Mouse (Mus musculus) T-cell, adult 2 months (primary cell): ENCODE results near the gene Rad9a.

Experiments
- DNase-seq: peaks from one replicate; pipeline ENCODE4 v3.0.0; 2022; ENCODE audit warnings: low spot score

The Rad9a gene

DNA sequence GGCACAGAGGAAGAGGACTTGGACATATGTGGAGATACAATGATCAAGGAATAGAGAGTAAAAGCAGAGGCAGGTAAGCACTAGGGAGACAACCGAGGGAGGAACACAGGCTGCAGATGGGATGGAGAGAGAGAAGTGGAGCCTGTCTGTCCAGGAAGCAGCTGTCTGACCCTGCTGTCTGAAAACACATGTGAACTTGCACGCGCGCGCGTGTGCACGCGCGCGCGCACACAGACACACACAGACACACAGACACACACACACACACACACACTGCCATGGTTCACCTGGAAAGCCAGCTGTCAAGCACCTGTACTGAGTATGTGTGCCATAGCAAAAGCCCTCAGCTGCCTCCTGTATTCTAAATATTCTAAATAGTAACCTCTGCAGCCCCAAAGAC lies 16.8 kb upstream of the Rad9a start:
- no peak for DNase-seq

DNA sequence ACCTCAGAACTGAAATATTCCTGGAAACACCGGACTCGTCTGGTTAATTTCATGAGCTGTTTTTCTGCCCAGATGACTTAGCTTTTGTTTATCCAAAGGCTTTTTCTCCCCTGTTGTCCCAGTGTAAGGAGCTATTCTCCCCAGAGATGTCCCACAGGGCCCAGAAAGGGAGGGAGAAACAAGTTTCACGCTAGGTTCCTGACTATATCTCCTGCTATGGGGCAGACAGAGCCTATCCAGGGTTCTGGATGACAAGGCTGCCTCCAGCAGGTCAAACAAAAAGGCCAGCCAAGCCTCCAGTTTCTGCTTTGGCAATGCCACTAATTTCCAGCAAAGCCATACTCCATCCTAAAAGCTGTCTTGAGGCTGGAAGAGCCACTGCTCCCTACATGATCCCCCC lies 16.4 kb upstream of the Rad9a start:
- no peak for DNase-seq

DNA sequence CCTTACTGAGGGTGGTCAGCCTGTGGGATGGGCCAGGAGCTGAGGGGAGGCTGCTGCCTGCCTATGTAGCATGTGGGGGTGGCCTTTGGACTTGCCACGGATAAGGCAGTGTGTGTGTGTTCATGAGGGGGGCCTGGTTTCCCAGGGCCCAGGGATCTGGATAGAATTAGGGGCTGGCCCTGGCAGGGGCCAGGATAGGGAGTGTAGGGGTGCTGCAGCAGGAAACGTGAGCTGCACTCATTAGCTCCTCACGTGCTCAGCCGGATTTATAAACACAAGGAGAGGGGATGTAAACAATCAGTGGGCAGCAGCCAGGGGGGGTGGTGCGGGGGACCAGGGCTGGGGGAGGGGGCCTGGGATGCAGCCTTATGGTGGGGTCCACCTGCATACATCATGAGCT lies 15.7 kb upstream of the Rad9a start:
- DNase-seq, result no peak

- DNase-seq, result no peak
These were observed 14.7 kb upstream of the Rad9a start for GRCm38 (mm10) chr19:4216041-4216685.

DNA sequence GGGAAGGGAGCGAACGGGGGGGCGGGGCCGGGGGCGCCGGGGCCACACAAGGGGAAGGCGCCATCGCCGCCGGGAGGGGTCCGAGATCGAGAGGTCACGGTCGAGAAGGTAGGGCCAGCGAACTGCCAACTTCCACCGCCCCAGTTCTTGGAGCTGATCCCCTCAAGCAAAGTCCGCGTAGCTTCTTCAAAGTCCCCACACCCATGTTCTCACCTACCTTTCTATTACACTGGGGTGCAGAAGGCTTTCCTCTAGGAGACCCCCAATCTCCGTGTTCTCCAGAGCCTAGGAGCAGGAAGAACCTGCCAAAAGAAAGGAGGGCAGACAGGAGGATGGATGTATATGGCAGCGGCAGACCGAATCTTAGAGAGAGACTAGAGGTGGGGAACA lies 14.0 kb upstream of the Rad9a start:
- no peak for DNase-seq

- peak; percentile 35 for DNase-seq
These were observed 13.4 kb upstream of the Rad9a start for GRCm38 (mm10) chr19:4214771-4215450.

GRCm38 (mm10) chr19:4214071-4214770 lies 12.8 kb upstream of the Rad9a start, which contains the start of the genes Clcf1 and AC109138.7:
TSS of gene Clcf1 (plus strand) at chr19:4214238.
TSS of gene AC109138.7 (plus strand) at chr19:4214357.
- peak; percentile 87 for DNase-seq

- no peak for DNase-seq
These were observed 12.1 kb upstream of the Rad9a start for GRCm38 (mm10) chr19:4213524-4213974.

- no peak for DNase-seq
These were observed 10.6 kb upstream of the Rad9a start for GRCm38 (mm10) chr19:4211891-4212588.

- no peak for DNase-seq
These were observed 7.1 kb upstream of the Rad9a start for GRCm38 (mm10) chr19:4208563-4208962.

DNA sequence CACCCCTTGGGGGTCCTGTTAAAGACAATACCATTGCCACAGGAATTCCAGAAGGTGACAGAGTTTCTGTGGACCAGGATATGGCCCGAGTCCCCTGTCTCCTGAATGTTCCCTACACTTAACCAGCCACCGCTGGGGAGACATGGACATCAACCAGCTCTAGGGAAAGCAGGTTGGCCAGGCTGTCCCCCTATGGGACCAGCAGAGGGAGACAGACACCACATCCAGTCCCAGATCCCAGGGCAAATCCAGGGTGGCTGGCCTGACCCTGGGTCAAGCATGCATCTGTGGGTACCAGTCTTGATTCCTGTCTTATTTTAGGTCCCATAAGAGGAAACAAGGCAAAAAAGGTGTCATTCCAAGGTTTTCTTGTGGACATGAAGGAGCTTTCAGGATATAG lies 5.5 kb upstream of the Rad9a start:
- DNase-seq, result peak; percentile 59

DNA sequence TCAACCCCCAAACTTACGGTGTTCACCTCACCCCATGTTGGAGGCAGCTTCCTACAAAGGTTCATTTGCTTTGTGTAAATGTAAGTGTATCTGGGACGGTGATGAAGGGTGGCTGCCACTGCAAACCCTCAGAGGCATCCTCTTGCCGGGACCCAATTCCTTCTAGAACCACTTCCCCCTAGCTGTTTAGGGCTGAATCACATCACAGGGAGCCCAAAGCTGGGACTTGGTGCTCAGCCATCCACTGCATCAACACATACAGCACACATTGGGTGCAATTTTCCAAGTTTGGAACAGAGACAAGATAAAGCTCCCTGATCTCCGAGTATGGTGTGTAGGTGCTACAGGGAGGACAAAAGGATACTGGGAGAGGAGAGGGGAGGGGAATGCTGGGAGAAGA lies 3.4 kb upstream of the Rad9a start:
- peak; percentile 35 for DNase-seq

GRCm38 (mm10) chr19:4203604-4204326 lies 2.3 kb upstream of the Rad9a start:
- DNase-seq, result peak; percentile 64

GRCm38 (mm10) chr19:4203148-4203547 lies 1.7 kb upstream of the Rad9a start:
- peak; percentile 50 for DNase-seq

GRCm38 (mm10) chr19:4202149-4202548 lies 687 bp upstream of the Rad9a start:
- DNase-seq, result no peak

DNA sequence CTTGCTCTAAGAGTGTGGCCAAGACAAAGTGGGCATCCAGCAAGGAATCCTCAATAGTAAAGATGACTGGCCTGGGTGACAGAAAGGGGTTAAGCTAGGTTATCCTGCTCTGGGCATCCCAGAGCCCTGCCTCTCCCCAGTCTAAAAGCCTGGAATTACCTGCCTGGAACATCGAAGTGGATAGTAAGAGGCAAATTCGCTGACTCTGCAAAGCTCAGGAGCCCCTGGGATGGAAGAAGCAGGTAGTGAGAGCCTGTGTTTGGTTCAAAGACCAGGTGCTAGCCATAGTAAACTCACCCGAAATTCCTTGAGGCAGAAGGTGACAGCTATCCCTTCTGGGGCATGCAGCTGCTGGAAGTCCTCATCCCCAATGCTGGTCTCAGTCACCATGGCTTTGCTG lies 4.3 kb downstream of the Rad9a start:
- DNase-seq, result no peak

DNA sequence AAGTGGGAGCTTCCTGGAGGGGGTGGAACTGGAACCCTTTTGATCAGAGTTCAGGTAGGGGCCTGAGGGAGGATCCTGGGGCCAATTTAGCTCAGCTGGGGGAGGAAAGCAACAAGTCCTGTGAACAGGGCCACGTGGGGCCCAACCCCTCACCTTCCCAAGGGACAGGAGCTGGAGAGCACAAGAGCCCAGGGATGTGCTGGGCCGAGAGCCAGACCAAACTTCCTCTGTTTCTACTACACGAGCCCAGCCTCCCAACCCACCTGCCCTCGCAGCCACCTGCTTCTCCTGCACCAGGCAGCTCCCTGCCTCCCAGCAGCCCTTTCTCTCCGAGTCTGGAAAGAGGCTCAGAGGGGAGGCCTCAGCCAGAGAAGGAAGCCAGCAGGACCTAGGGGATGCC lies 4.9 kb downstream of the Rad9a start:
- DNase-seq, result no peak

DNA sequence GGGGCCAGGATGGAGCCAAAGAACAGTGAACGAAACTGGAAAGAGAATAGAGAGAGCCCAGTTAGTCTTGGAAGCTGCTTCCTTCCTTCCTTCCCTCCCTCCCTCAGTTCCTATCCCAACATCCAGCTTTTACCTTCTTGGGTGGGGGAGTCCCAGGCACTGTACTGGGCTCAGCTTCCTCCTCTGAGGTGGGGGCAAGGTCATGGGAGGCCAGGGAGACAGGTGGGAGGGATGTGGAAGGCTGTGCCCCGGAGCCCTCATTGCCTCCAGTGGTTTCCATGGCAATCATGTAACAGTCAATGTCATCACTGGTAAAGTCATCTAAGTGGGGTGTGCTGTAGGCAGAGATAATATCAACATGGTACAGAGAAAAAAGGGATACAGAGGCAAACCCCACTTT lies 5.4 kb downstream of the Rad9a start:
- DNase-seq, result no peak

DNA sequence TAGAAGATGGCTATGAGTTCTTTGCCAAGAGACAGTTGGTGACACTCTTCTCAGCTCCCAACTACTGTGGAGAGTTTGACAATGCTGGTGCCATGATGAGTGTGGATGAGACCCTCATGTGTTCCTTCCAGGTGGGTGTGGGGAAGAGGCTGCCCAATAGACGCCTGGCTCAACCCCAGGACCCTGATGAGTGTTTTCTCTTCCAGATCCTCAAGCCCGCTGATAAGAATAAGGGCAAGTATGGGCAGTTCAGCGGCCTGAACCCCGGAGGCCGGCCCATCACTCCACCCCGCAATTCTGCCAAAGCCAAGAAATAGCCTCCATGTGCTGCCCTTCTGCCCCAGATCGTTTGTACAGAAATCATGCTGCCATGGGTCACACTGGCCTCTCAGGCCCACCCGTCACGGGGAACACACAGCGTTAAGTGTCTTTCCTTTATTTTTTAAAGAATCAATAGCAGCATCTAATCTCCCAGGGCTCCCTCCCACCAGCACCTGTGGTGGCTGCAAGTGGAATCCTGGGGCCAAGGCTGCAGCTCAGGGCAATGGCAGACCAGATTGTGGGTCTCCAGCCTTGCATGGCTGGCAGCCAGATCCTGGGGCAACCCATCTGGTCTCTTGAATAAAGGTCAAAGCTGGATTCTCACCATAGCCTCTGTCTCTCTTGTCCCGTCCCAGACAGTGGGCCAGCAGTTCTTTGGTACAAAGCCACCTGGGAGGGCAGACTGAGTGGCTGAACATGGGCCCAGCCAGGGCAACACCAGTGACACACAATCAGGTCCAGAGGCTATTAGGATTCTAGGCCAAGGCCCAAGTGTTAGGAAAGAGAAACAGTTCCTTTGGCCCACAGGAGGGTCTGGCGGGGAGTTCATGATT lies 6.4 kb downstream of the Rad9a start:
- DNase-seq, result no peak

DNA sequence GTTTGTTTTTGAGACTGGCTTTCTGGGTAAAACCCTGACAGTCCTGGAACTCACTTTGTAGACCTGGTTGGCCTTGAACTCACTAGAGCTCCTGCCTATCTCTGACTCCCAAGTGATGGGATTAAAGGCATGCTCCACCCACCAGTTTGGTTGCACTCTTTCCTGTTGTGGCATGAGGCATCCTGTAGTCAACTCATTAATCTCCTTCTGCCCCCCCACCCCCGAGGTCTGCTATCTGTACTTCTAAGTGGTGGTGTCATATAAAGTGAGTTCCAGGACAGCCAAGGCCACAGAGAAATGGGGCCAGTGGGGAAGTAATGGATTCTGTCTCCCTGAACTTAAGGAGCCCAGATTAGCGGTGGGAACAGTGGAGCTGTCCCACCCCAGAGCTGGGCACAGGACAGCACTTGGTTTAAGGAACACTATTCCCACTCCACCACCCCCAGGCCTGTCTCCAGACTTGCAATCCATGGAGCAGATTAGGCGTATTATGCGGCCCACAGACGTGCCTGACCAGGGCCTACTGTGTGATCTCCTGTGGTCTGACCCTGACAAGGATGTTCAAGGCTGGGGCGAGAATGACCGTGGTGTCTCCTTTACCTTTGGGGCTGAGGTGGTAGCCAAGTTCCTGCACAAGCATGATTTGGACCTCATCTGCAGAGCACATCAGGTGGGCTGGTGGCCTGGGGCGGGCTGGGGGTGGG lies 7.3 kb downstream of the Rad9a start:
- no peak for DNase-seq
